Mouse (Mus musculus): ENCODE data around the gene Cdc123. TPM values are rescaled to one million over a fixed set of nuclear protein-coding genes. Genes with fewer than 3 reads are reported as not detected.

The Cdc123 gene
- total and polyA plus RNA-seq, 2 experiments: 29.5 to 92.7 TPM

- no peaks in the 10 kb centered on the region for H3K27me3 ChIP-seq (ENCODE audit: control insufficient read depth, insufficient read depth, low read length)
- WGBS: 92% methylated on average over 4 of the region's 4 CpGs
- H3K79me2 ChIP-seq (ENCODE audit: control insufficient read depth, insufficient read depth, low read length): no peaks in the 10 kb centered on the region
- no peak overlapping the region for H3K4me3 ChIP-seq (ENCODE audit: insufficient read depth, low read depth, low read length)
- no peak for DNase-seq (ENCODE audit: extremely low read depth, low read depth, low spot score)
- H3K36me3 ChIP-seq (ENCODE audit: control insufficient read depth, insufficient read depth, low read length): no peaks in the 10 kb centered on the region
- no peaks in the 10 kb centered on the region; the same call in 1 of the 2 replicates for H3K4me1 ChIP-seq (ENCODE audit: control insufficient read depth, insufficient read depth, low read length)
- H3K27ac ChIP-seq (replicated peaks; ENCODE audit: insufficient read depth, low read depth, low read length): no peak overlapping the region
- TF ChIP-seq POLR2A (IDR thresholded peaks at IDR 0.05; ENCODE audit: extremely low read depth, insufficient read depth, low read length) (no peak), CTCF (IDR thresholded peaks at IDR 0.05; ENCODE audit: low read depth, low read length) (no peak)
- H3K9ac ChIP-seq (ENCODE audit: low read depth, low read length): no peak overlapping the region
Measured at GRCm38 (mm10) chr2:5768946-5769345, 76.0 kb downstream of the Cdc123 start.

GRCm38 (mm10) chr2:5762031-5762430 lies 82.9 kb downstream of the Cdc123 start:
- no peaks in the 10 kb centered on the region for H3K36me3 ChIP-seq (ENCODE audit: control insufficient read depth, insufficient read depth, low read length)
- no peak for DNase-seq (ENCODE audit: extremely low read depth, low read depth, low spot score)
- no peaks in the 10 kb centered on the region for H3K27me3 ChIP-seq (ENCODE audit: control insufficient read depth, insufficient read depth, low read length)
- H3K4me1 ChIP-seq (ENCODE audit: control insufficient read depth, insufficient read depth, low read length): no peaks in the 10 kb centered on the region
- 95% methylated on average over 3 of the region's 3 CpGs for WGBS
- no peak overlapping the region for H3K27ac ChIP-seq (replicated peaks; ENCODE audit: insufficient read depth, low read depth, low read length)
- no peak overlapping the region for H3K9ac ChIP-seq (ENCODE audit: low read depth, low read length)
- H3K79me2 ChIP-seq (ENCODE audit: control insufficient read depth, insufficient read depth, low read length): no peaks in the 10 kb centered on the region
- H3K4me3 ChIP-seq (ENCODE audit: insufficient read depth, low read depth, low read length): no peak overlapping the region
- TF ChIP-seq CTCF (IDR thresholded peaks at IDR 0.05; ENCODE audit: low read depth, low read length) (no peak), POLR2A (IDR thresholded peaks at IDR 0.05; ENCODE audit: extremely low read depth, insufficient read depth, low read length) (no peak)

GRCm38 (mm10) chr2:5760479-5761008 lies 84.4 kb downstream of the Cdc123 start:
- no peak overlapping the region for H3K9ac ChIP-seq (ENCODE audit: low read depth, low read length)
- H3K27ac ChIP-seq (replicated peaks; ENCODE audit: insufficient read depth, low read depth, low read length): no peak overlapping the region
- DNase-seq (ENCODE audit: extremely low read depth, low read depth, low spot score): no peak
- no peaks in the 10 kb centered on the region for H3K27me3 ChIP-seq (ENCODE audit: control insufficient read depth, insufficient read depth, low read length)
- no peaks in the 10 kb centered on the region for H3K36me3 ChIP-seq (ENCODE audit: control insufficient read depth, insufficient read depth, low read length)
- no peak overlapping the region for H3K4me3 ChIP-seq (ENCODE audit: insufficient read depth, low read depth, low read length)
- no peaks in the 10 kb centered on the region for H3K4me1 ChIP-seq (ENCODE audit: control insufficient read depth, insufficient read depth, low read length)
- no peak for TF ChIP-seq CTCF (IDR thresholded peaks at IDR 0.05; ENCODE audit: low read depth, low read length)
- TF ChIP-seq POLR2A (IDR thresholded peaks at IDR 0.05; ENCODE audit: extremely low read depth, insufficient read depth, low read length): no peak
- WGBS: 95% methylated on average over 8 of the region's 8 CpGs
- no peaks in the 10 kb centered on the region for H3K79me2 ChIP-seq (ENCODE audit: control insufficient read depth, insufficient read depth, low read length)

- H3K4me3 ChIP-seq (ENCODE audit: insufficient read depth, low read depth, low read length): no peak overlapping the region
Measured at GRCm38 (mm10) chr2:5758569-5758968, 86.4 kb downstream of the Cdc123 start.

GRCm38 (mm10) chr2:5750872-5751271 lies 94.1 kb downstream of the Cdc123 start:
- Histone ChIP-seq H3K4me1 (ENCODE audit: control insufficient read depth, insufficient read depth, low read length) (peaks cover 5% of the 10 kb centered on the region; the same call in 1 of the 2 replicates), H3K9ac (ENCODE audit: low read depth, low read length) (no peak overlapping the region), H3K27ac (replicated peaks; ENCODE audit: insufficient read depth, low read depth, low read length) (no peak overlapping the region), H3K79me2 (ENCODE audit: control insufficient read depth, insufficient read depth, low read length) (no peaks in the 10 kb centered on the region), H3K27me3 (ENCODE audit: control insufficient read depth, insufficient read depth, low read length) (no peaks in the 10 kb centered on the region), H3K36me3 (ENCODE audit: control insufficient read depth, insufficient read depth, low read length) (no peaks in the 10 kb centered on the region), H3K4me3 (ENCODE audit: insufficient read depth, low read depth, low read length) (no peak overlapping the region)
- no peak for TF ChIP-seq POLR2A (IDR thresholded peaks at IDR 0.05; ENCODE audit: extremely low read depth, insufficient read depth, low read length)
- no peak for TF ChIP-seq CTCF (IDR thresholded peaks at IDR 0.05; ENCODE audit: low read depth, low read length)
- 92% methylated on average over 3 of the region's 3 CpGs for WGBS
- DNase-seq (ENCODE audit: extremely low read depth, low read depth, low spot score): no peak

More at GRCm38 (mm10) chr2:5758569-5758968, 86.4 kb downstream of the Cdc123 start:
- Histone ChIP-seq H3K36me3 (ENCODE audit: control insufficient read depth, insufficient read depth, low read length) (no peaks in the 10 kb centered on the region), H3K27ac (replicated peaks; ENCODE audit: insufficient read depth, low read depth, low read length) (no peak overlapping the region), H3K4me1 (ENCODE audit: control insufficient read depth, insufficient read depth, low read length) (no peaks in the 10 kb centered on the region), H3K9ac (ENCODE audit: low read depth, low read length) (no peak overlapping the region), H3K79me2 (ENCODE audit: control insufficient read depth, insufficient read depth, low read length) (no peaks in the 10 kb centered on the region), H3K27me3 (ENCODE audit: control insufficient read depth, insufficient read depth, low read length) (no peaks in the 10 kb centered on the region)
- no peak for TF ChIP-seq POLR2A (IDR thresholded peaks at IDR 0.05; ENCODE audit: extremely low read depth, insufficient read depth, low read length)
- no peak for TF ChIP-seq CTCF (IDR thresholded peaks at IDR 0.05; ENCODE audit: low read depth, low read length)
- WGBS: 93% methylated on average over 2 of the region's 2 CpGs
- DNase-seq (ENCODE audit: extremely low read depth, low read depth, low spot score): no peak

GRCm38 (mm10) chr2:5749210-5749609 lies 95.8 kb downstream of the Cdc123 start:
- Histone ChIP-seq H3K27me3 (ENCODE audit: control insufficient read depth, insufficient read depth, low read length) (no peaks in the 10 kb centered on the region), H3K9ac (ENCODE audit: low read depth, low read length) (no peak overlapping the region), H3K79me2 (ENCODE audit: control insufficient read depth, insufficient read depth, low read length) (no peaks in the 10 kb centered on the region), H3K4me3 (ENCODE audit: insufficient read depth, low read depth, low read length) (no peak overlapping the region), H3K27ac (replicated peaks; ENCODE audit: insufficient read depth, low read depth, low read length) (no peak overlapping the region), H3K4me1 (ENCODE audit: control insufficient read depth, insufficient read depth, low read length) (peaks cover 5% of the 10 kb centered on the region; the same call in 1 of the 2 replicates), H3K36me3 (ENCODE audit: control insufficient read depth, insufficient read depth, low read length) (no peaks in the 10 kb centered on the region)
- DNase-seq (ENCODE audit: extremely low read depth, low read depth, low spot score): peak; percentile 96
- TF ChIP-seq CTCF (IDR thresholded peaks at IDR 0.05; ENCODE audit: low read depth, low read length) (no peak), POLR2A (IDR thresholded peaks at IDR 0.05; ENCODE audit: extremely low read depth, insufficient read depth, low read length) (no peak)
- 14% methylated on average over 6 of the region's 6 CpGs for WGBS
